Mouse (Mus musculus): ENCODE measurements at regions not wholly inside any gene's neighbourhood (a gene's known extent, or its start where the extent isn't known, plus 50 kb on each side); places are given as distances from the start of the nearest gene placed in this dataset.

- H3K9ac ChIP-seq (ENCODE audit: low read depth, low read length), result no peak overlapping the region
- no peak for DNase-seq
- H3K36me3 ChIP-seq (ENCODE audit: control insufficient read depth, insufficient read depth, low read length), result no peaks in the 10 kb centered on the region
- no peak overlapping the region for H3K4me3 ChIP-seq
- WGBS, result 86% methylated on average over 7 of the region's 7 CpGs
- no peaks in the 10 kb centered on the region for H3K79me2 ChIP-seq (replicated peaks; ENCODE audit: control insufficient read depth, insufficient read depth, low read length)
- no peaks in the 10 kb centered on the region for H3K4me1 ChIP-seq (ENCODE audit: control insufficient read depth, insufficient read depth, low read length)
- intact Hi-C loops (cut with DNase I), result no loop called here
- TF ChIP-seq POLR2A (IDR thresholded peaks at IDR 0.05; ENCODE audit: insufficient read depth, low read depth, low read length), result no peak
- TF ChIP-seq CTCF (IDR thresholded peaks at IDR 0.05), result no peak
- no peak for TF ChIP-seq EP300 (IDR thresholded peaks at IDR 0.05; ENCODE audit: insufficient read depth, low read depth, low read length)
- no peaks in the 10 kb centered on the region; the same call in 1 of the 2 replicates for H3K27me3 ChIP-seq (ENCODE audit: control insufficient read depth, insufficient read depth, low read length)
- H3K27ac ChIP-seq, result no peak overlapping the region
Measured at GRCm38 (mm10) chr5:141125870-141126269, 115.4 kb upstream of the Sdk1 start.

DNA sequence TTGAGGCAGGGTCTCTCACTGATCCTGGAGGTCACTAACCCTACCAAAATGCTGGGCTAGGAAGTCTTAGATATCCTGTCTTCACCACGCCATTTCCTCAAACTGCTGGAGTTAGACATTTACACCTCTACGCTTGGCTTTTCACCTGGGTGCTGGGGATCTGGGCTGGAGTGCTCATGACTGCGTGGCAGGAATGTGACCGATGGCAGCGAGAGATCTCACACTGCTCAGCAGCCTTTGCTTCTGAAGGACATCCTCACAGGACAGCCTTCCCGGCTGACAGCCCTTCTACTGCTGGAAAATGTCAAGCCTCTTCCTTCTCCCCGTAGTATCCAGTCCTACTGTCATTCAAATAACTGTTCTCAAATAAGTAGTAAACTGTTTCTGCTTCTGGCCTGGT is 114.8 kb upstream of the Sdk1 start:
- no peak for DNase-seq
- Histone ChIP-seq H3K4me1 (ENCODE audit: control insufficient read depth, insufficient read depth, low read length) (no peaks in the 10 kb centered on the region), H3K27ac (no peak overlapping the region), H3K4me3 (no peak overlapping the region), H3K27me3 (ENCODE audit: control insufficient read depth, insufficient read depth, low read length) (no peaks in the 10 kb centered on the region; the same call in 1 of the 2 replicates), H3K36me3 (ENCODE audit: control insufficient read depth, insufficient read depth, low read length) (no peaks in the 10 kb centered on the region), H3K9ac (ENCODE audit: low read depth, low read length) (no peak overlapping the region), H3K79me2 (replicated peaks; ENCODE audit: control insufficient read depth, insufficient read depth, low read length) (no peaks in the 10 kb centered on the region)
- TF ChIP-seq POLR2A (IDR thresholded peaks at IDR 0.05; ENCODE audit: insufficient read depth, low read depth, low read length) (no peak), CTCF (IDR thresholded peaks at IDR 0.05) (no peak), EP300 (IDR thresholded peaks at IDR 0.05; ENCODE audit: insufficient read depth, low read depth, low read length) (no peak)
- 73% methylated on average over 7 of the region's 7 CpGs for WGBS
- intact Hi-C loops (cut with DNase I), result no loop called here

- Histone ChIP-seq H3K27ac (no peak overlapping the region), H3K4me1 (ENCODE audit: control insufficient read depth, insufficient read depth, low read length) (no peaks in the 10 kb centered on the region), H3K36me3 (ENCODE audit: control insufficient read depth, insufficient read depth, low read length) (no peaks in the 10 kb centered on the region), H3K9ac (ENCODE audit: low read depth, low read length) (no peak overlapping the region), H3K79me2 (replicated peaks; ENCODE audit: control insufficient read depth, insufficient read depth, low read length) (no peaks in the 10 kb centered on the region), H3K27me3 (ENCODE audit: control insufficient read depth, insufficient read depth, low read length) (no peaks in the 10 kb centered on the region; the same call in 1 of the 2 replicates), H3K4me3 (no peak overlapping the region)
- TF ChIP-seq EP300 (IDR thresholded peaks at IDR 0.05; ENCODE audit: insufficient read depth, low read depth, low read length) (no peak), CTCF (IDR thresholded peaks at IDR 0.05) (no peak), POLR2A (IDR thresholded peaks at IDR 0.05; ENCODE audit: insufficient read depth, low read depth, low read length) (no peak)
- intact Hi-C loops (cut with DNase I), result no loop called here
- 80% methylated on average over 1 of the region's 1 CpGs for WGBS
- no peak for DNase-seq
Measured at GRCm38 (mm10) chr5:141131036-141131435, 110.3 kb upstream of the Sdk1 start.

DNA sequence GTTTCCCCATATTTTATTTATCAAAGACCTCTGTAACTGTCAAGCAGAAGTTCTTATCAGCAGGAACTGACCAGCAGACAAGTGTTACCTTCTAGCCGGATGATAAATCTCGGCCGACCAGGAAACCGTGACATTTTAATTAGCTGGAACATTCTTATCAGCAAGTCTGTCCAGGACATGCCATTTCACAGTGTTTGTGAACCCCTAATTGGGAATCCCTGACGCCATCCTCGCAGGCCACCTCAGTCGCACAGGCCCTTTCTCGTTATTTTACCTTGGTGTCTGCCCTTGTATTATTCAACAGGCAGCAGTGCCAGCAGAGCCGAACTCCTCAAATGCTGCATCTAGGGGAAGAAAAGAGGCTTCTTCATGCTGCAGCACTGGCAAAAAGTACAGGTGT is 109.4 kb upstream of the Sdk1 start:
- intact Hi-C loops (cut with DNase I), result no loop called here
- Histone ChIP-seq H3K27ac (no peak overlapping the region), H3K36me3 (ENCODE audit: control insufficient read depth, insufficient read depth, low read length) (no peaks in the 10 kb centered on the region), H3K9ac (ENCODE audit: low read depth, low read length) (no peak overlapping the region), H3K4me1 (ENCODE audit: control insufficient read depth, insufficient read depth, low read length) (no peaks in the 10 kb centered on the region), H3K27me3 (ENCODE audit: control insufficient read depth, insufficient read depth, low read length) (no peaks in the 10 kb centered on the region), H3K4me3 (no peak overlapping the region), H3K79me2 (replicated peaks; ENCODE audit: control insufficient read depth, insufficient read depth, low read length) (no peaks in the 10 kb centered on the region)
- TF ChIP-seq POLR2A (IDR thresholded peaks at IDR 0.05; ENCODE audit: insufficient read depth, low read depth, low read length) (no peak), EP300 (IDR thresholded peaks at IDR 0.05; ENCODE audit: insufficient read depth, low read depth, low read length) (no peak), CTCF (IDR thresholded peaks at IDR 0.05) (no peak)
- 29% methylated on average over 9 of the region's 9 CpGs for WGBS
- DNase-seq, result no peak

DNA sequence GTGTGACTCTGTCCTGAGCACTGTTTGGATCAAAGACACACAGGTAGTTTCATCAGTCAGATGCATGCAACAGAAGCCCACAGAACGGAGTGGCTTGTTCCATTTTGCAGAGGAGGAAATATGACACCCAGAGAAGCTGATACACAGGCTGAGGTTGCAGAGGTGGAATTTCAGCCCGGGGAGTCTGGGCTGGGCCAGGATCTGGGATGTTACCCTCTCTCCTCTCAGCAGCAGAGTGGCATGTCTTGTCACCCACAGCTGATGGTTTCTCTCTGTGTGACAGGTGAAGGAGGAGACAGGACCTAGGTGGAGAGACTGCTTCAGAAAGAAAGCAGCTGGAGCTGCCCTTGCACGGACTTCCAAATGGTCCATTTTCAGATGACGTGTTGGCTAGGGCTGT is 105.1 kb upstream of the Sdk1 start:
- Histone ChIP-seq H3K79me2 (replicated peaks; ENCODE audit: control insufficient read depth, insufficient read depth, low read length) (no peaks in the 10 kb centered on the region), H3K4me3 (no peak overlapping the region), H3K9ac (ENCODE audit: low read depth, low read length) (no peak overlapping the region), H3K4me1 (ENCODE audit: control insufficient read depth, insufficient read depth, low read length) (peaks cover 4% of the 10 kb centered on the region; the same call in 1 of the 2 replicates), H3K36me3 (ENCODE audit: control insufficient read depth, insufficient read depth, low read length) (no peaks in the 10 kb centered on the region), H3K27me3 (ENCODE audit: control insufficient read depth, insufficient read depth, low read length) (no peaks in the 10 kb centered on the region; the same call in 1 of the 2 replicates), H3K27ac (no peak overlapping the region)
- TF ChIP-seq POLR2A (IDR thresholded peaks at IDR 0.05; ENCODE audit: insufficient read depth, low read depth, low read length), result no peak
- DNase-seq, result no peak
- WGBS, result 46% methylated on average over 4 of the region's 4 CpGs
- intact Hi-C loops (cut with DNase I), result no loop called here

DNA sequence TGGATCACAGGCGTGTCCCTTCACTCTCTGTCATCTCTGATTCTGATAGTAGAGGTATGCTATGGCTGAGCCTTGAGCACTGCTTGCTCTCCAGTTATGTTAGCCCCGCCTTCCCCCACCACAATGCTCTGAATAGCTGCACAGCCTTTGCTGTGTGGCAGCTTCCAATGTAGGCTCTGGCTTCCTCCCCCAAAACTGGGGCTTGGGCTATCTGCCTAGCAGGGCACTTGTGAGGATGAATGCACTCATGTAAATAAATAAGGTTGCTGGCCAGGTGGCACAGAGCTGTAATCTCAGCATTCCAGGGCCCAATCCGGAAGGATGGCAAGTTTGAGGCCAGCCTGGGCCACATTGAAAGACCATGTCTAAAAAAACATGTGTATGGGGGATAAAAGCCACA is 103.6 kb upstream of the Sdk1 start:
- Histone ChIP-seq H3K27me3 (ENCODE audit: control insufficient read depth, insufficient read depth, low read length) (no peaks in the 10 kb centered on the region; the same call in 1 of the 2 replicates), H3K4me1 (ENCODE audit: control insufficient read depth, insufficient read depth, low read length) (peaks cover 4% of the 10 kb centered on the region; the same call in 1 of the 2 replicates), H3K4me3 (no peak overlapping the region), H3K79me2 (replicated peaks; ENCODE audit: control insufficient read depth, insufficient read depth, low read length) (no peaks in the 10 kb centered on the region), H3K36me3 (ENCODE audit: control insufficient read depth, insufficient read depth, low read length) (no peaks in the 10 kb centered on the region), H3K9ac (ENCODE audit: low read depth, low read length) (no peak overlapping the region), H3K27ac (no peak overlapping the region; the same call in 1 of the 2 replicates)
- intact Hi-C loops (cut with DNase I), result no loop called here
- WGBS, result 69% methylated on average over 3 of the region's 3 CpGs
- TF ChIP-seq EP300 (IDR thresholded peaks at IDR 0.05; ENCODE audit: insufficient read depth, low read depth, low read length) (no peak), POLR2A (IDR thresholded peaks at IDR 0.05; ENCODE audit: insufficient read depth, low read depth, low read length) (no peak), CTCF (IDR thresholded peaks at IDR 0.05) (no peak)
- peak in 1 of 2 experiments; percentile 10 for DNase-seq

All from heart, adult 2 months (tissue).